Mouse (Mus musculus) left cerebral cortex, postnatal 25 days (tissue): ENCODE measurements around the gene Cd4. TPM values are rescaled to one million over a fixed set of nuclear protein-coding genes. Genes with fewer than 3 reads are reported as not detected.

Experiments
- DNase-seq, 2 experiments: peaks; one replicate each; pipeline ENCODE4 v3.0.0; 2022; ENCODE audit warnings: low spot score in 2 of 2, mixed read lengths in 1 of 2
- intact Hi-C: fragments of 180-260 bp; cut with DNase I; formaldehyde crosslinking; loops from one replicate; pipeline ENCODE4 v1.15.1; 2025
- total RNA-seq, 2 experiments: library from RNA; stranded (reverse); gene quantifications; 2 replicates each; pipeline ENCODE4 v1.2.3; 2021

Cd4 gene
- total RNA-seq, 2 experiments from 2014 or later: 2.8 to 8.7 TPM

DNA sequence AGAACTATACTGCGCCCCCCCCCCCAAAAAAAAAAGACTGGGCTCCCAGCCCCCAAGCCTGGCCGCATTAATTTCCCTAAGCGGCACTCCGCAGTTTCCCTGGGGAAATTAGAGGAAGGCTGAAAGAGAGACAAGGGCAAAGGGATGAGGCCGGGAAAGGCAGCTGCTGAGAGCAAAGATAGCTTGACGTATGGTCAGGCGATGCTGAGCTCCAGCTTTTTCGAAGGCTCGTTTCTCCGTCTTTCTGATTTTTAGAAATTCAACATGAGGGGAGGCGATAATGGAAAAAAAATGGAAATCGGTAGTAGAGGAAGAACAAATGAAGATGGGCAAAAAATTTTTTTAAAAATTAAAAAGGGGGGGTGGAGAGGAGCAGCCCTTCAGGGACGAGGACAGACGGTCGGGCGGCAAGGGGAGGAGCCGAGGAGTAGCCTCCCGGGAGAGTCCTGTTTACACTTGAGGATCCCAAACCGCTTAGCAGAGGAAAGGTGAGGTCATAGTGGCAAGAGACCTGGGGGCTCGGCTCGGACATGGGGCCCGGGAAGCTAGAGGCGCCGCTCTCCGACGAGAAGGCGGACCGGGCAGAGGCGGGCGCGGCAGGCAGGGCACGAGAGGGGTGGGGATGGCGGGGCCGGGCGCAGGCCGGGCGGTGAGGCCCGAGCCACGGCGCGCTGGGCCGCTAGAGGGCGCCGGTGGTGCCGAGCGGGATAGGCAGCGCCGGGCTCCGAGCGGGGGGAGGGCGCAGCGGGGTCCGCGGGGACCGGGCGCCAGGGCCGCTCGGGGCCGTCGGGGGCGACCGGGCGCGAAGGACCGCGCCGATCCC lies 28.9 kb upstream of the Cd4 start:
- peak; percentile 88 to 93 for DNase-seq
- intact Hi-C loops: loop anchor here (1.0 to 5.0 kb wide), 3 partner anchors 57 to 180 kb away; partner anchors contain the start of genes Chd4 and Zfp384

GRCm38 (mm10) chr6:124915942-124916694 lies 28.1 kb upstream of the Cd4 start:
- DNase-seq: peak; percentile 81 to 87
- intact Hi-C loops: loop anchor here (5.0 kb wide), 2 partner anchors 91 to 181 kb away; partner anchors contain the start of genes Chd4 and Zfp384

GRCm38 (mm10) chr6:124915160-124915941 lies 27.3 kb upstream of the Cd4 start:
- intact Hi-C loops: loop anchor here (5.0 kb wide), 2 partner anchors 92 to 182 kb away; partner anchors contain the start of genes Chd4 and Zfp384
- DNase-seq: peak; percentile 45

DNA sequence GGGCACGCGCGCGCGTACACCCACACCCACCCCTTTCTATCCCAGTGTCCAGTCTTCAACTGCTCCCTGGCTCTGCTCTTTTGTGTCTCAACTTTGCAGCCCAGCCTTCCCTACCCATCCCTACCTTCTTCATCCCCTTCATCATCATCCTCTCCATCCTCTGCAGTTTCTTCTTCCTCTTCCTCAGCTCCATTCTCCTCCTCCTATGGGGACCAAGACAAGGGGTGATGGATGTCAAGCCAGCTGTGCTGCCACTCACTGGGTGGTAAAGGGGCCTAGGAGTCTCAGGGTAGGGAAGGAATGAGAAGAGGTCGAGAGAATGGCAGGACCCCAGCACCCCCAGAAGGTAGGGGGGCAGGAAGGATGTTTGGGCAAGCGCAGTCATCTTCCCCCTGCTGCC lies 26.5 kb upstream of the Cd4 start:
- intact Hi-C loops: no loop called here
- DNase-seq: no peak

- no peak for DNase-seq
- intact Hi-C loops: no loop called here
These were observed 25.8 kb upstream of the Cd4 start for GRCm38 (mm10) chr6:124913721-124914285.

GRCm38 (mm10) chr6:124913214-124913613 lies 25.2 kb upstream of the Cd4 start:
- intact Hi-C loops: no loop called here
- no peak for DNase-seq

- DNase-seq: no peak
- intact Hi-C loops: no loop called here
These were observed 23.7 kb upstream of the Cd4 start, which contains the start of gene Lag3 for GRCm38 (mm10) chr6:124911533-124912218. TSS of gene Lag3 (minus strand) at chr6:124911705.

GRCm38 (mm10) chr6:124910032-124910431 lies 22.0 kb upstream of the Cd4 start:
- DNase-seq: no peak
- intact Hi-C loops: no loop called here

- no peak for DNase-seq
- intact Hi-C loops: no loop called here
These were observed 19.7 kb upstream of the Cd4 start for GRCm38 (mm10) chr6:124907767-124908166.

DNA sequence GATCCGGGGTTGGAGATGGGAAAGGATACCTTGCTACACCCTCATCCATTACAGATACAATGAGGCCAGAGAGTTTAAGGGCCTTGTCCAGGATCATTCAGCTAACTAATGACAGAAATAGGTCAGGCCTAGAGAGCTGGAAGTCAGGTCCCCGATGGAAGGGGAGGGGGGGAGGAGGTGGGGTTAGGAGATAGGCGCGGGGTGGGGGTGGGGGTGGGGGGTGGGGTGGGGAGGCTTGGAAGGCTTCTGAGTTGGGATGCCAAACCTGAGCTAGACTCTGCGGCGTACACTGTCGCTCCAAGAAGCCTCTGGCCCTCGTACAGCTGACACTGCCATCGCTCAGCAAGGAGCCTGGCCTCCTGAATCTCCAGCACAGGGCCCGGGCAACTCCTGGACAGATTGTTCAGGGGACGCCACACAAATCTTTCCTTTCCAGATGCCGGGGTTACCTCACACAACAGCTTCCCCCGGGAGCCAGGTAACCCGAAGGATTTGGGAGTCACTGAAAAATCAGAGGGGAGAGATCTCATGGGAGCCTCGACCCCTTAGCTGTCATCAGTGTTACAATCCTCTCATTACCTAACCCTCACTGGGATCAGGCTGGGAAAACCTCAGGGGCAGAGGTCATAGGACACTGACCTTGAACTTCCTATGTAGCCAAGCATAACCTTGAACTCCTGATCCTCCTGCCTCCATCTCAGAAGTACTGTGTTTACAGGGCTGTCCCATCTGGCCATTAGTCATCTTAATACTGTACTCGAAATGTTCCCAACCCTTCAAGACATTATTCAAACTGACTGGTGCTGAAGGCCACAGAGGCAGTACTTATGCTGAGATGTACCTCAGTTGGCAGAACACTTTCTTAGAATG lies 17.2 kb upstream of the Cd4 start:
- intact Hi-C loops: loop anchor here (1.0 kb wide), 3 partner anchors 13 to 42 kb away; partner anchors contain the start of gene Gpr162
- no peak for DNase-seq

DNA sequence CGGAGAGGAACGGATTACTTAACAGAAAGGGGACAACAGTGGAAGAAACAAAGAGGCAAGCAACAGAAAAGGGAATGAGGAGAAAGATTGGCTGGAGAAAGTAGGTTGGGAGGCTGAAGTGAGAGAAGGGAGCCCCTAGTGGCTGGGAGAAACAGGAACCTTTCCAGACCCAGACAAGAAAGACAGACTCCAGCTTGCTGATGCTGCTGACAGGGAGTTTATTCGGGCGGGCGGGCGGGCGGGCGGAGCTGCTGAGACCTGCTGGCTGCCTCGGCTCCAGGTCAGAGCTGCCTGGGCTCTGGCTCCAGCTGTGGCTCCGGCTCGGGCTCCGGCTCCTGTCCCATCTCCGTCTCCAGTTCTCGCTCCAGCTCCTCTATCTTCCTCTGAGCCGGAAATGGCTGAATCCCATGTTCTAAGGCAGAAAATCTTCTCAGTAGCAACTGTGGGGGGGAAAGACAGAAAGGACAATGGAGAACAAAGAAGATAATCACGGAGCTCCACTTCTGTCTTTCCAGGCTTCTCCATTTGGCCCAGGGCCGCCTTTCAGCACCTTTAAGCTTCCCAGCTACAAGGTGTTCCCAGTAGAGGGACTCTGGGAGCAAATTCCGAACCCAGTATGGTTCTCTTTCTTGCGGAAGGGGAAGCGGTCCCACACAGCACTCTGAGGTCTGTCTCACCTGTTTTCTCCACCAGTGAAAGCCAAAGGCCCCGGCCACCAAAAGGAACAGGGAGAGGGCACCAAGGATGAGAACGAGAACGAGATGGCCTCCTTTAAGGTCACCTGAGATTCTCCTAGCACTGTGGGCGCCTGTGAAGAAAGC lies 16.4 kb upstream of the Cd4 start:
- DNase-seq: peak; percentile 79 to 93
- intact Hi-C loops: loop anchor here (1.0 kb wide), 3 partner anchors 14 to 41 kb away; partner anchors contain the start of gene Gpr162

DNA sequence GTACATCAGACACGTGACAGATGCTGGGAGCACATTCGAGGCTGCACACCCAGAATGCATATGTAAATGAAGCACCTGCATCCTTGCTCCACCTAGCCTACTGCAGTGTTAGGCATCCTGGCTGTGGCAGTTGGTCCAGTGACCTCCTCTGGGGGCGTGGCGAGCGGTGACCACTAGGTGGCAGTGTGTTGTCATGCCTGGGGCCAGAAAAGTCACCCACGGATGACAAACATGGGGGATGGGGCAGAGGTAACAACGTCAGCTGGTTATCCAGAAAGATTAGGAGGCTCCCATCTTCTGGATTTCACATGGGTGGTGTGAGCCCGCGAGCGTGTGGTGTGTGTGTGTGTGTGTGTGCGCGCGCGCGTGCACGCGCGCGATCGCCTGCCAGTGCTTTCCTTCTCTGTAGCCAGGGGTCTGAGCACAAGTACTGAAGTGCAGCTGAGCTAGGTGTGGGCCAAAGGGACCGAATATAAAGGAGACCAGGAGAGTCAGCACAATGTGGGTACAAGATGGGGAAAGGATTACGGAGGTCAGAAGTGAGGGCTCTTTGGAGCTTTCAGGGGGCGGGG lies 15.6 kb upstream of the Cd4 start:
- intact Hi-C loops: loop anchor here (1.0 kb wide), 3 partner anchors 15 to 40 kb away; partner anchors contain the start of gene Gpr162
- peak; percentile 89 to 94 for DNase-seq

- intact Hi-C loops: no loop called here
- DNase-seq: no peak
These were observed 13.8 kb upstream of the Cd4 start for GRCm38 (mm10) chr6:124901851-124902250.

- DNase-seq: peak in 1 of 2 experiments; percentile 66
- intact Hi-C loops: no loop called here
These were observed 12.9 kb upstream of the Cd4 start for GRCm38 (mm10) chr6:124900801-124901480.

DNA sequence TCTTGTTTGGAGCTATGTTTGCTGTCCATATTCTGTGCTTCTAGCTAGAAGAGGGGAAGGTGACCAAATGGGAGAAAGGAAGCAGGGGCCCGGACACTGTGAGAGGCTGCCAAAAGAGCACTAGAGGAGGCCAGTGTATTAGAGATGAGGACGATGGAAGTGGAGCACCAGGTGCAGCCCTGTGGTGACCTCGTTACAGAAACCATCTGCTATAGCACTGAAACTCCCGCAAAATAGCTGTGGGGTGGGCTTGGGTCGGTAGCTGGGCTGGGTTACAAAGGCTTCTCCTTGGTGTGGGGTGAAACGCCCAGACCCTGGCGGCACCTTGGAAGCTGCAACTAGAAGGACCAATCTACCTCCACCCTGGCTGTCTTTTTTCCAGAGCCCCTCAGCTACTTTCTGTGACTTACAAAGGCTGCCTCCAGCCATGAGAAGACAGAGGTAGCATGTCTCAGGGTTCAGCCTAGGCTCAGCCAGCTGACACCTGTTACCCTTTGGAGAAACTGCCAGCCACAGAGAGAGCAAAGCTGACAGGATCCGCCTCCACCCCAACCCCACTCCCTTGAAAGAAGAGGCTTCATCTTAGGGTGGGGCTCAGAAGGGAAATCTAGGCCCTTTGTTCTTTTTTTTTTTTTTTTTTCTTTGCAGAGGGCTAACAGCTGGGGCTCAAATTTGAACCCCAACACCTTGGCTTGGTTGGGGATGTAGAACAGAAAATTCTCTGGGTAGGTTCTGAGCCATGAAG lies 12.2 kb upstream of the Cd4 start:
- DNase-seq: no peak
- intact Hi-C loops: no loop called here
